Mouse (Mus musculus): ENCODE measurements around the gene Zfp952. TPM values are rescaled to one million over a fixed set of nuclear protein-coding genes. Genes with fewer than 3 reads are reported as not detected.
"Not testable (repeated sequence)": the region's sequence is repeated elsewhere in the genome, so short reads cannot be mapped to it uniquely, and the experiment has no call there.

Gene Zfp952
- polyA plus RNA-seq, 1 experiment from 2014 or later, result 22.1 TPM

DNA sequence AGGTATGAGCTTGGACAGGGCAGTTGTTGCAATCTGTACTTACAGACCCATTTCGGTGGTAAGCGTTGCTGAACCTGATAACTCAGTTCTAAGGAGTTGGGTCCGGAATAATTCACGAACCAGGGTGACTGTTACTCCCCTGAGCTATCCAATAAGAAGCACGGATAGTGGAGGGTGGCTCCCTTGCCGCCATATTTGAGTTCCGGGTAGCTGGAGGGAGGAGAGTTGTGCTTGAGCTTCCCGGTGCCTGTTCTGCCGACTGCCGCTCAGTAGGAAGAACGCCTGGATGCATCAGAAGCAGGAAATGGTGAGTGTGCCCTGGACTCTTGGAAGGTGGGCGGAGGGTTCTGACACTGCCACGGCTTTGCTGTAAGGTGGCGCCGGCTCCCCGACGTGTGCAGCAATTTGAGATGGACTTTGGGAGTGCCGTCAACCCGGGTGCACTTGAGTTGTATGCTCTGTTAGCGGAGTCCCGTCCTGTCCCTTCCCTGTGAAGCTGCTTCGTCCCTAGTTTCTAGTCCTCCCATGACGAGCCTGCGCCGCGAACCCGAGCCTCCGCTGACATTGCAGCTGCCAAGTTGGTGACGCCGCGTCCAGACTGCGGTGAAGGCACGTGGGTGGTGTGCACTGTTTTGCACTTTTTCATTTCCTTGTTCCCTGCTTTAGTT lies 27.2 kb upstream of the Zfp952 start, which contains the start of gene Zfp472:
Gene Zfp472 (plus strand): TSS at position 192 of the 668 bp plus-strand sequence.
- peaks cover 18% of the 10 kb centered on the region for H3K4me1 ChIP-seq (replicated peaks; ENCODE audit: control insufficient read depth, insufficient read depth, low read length)
- H3K36me3 ChIP-seq (ENCODE audit: control insufficient read depth, insufficient read depth), result no peaks in the 10 kb centered on the region
- H3K27ac ChIP-seq (ENCODE audit: low read length), result peak within 1 kb of the TSS; percentile 74
- peak within 1 kb of the TSS; percentile 84 for H3K4me2 ChIP-seq (ENCODE audit: low read length)
- H3K27me3 ChIP-seq (replicated peaks; ENCODE audit: control insufficient read depth, insufficient read depth, low read length), result no peaks in the 10 kb centered on the region
- H3K9ac ChIP-seq (replicated peaks; ENCODE audit: low read depth, low read length), result peak within 1 kb of the TSS; percentile 79
- peak; percentile 100 for ATAC-seq
- H3K9me3 ChIP-seq (ENCODE audit: control insufficient read depth, low read length), result no peaks in the 10 kb centered on the region
- WGBS, result under 1% methylated on average over 32 of the region's 33 CpGs
- peak within 1 kb of the TSS; percentile 93 for H3K4me3 ChIP-seq (replicated peaks; ENCODE audit: low read length)

DNA sequence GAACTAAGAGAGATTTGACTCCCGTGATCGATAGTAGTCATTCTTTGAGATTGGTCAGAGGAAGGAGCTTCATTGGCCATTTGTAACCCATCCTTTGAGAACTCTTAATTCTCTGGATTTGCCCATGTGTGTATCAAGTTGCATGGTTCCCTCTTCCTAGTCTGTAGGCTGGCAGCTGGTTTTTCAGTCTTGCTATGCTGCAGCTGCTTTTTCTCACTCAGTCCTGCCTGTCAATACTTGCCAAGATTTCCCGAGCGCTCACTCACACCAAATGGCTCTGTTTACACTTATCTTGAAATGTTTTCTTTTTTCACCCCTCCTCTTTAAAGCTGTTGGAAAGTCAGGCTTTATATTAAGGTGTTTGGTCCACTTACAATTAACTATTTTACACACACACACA lies 11.6 kb upstream of the Zfp952 start:
- WGBS, result 84% methylated on average over 4 of the region's 4 CpGs
- H3K27ac ChIP-seq (ENCODE audit: low read length), result no peak overlapping the region

DNA sequence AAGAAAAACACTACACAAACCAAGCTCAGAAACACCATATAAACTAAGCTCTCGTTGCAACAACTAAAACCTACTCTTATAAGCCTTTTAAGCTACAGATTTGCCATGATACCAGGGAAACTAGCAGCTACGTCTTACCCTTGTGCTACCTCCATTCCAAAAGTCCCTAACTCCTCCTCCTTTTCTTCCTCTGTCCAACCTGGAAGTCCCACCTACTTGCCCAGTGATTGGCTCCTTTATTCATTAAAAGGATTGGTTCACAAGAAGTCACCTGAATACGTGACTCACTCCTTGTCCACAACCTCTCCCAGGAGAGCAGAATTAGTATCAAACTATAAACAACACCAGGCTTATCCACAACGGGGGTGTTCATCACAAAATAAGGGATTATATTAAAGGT lies 6.6 kb upstream of the Zfp952 start:
- H3K9me3 ChIP-seq (ENCODE audit: control insufficient read depth, low read length), result no peaks in the 10 kb centered on the region
- WGBS, result 72% methylated on average over 4 of the region's 4 CpGs
- ATAC-seq, result no peak

More for the DNA sequence above, 11.6 kb upstream of the Zfp952 start:
- H3K9ac ChIP-seq (replicated peaks; ENCODE audit: low read depth, low read length), result no peak overlapping the region
- H3K4me1 ChIP-seq (replicated peaks; ENCODE audit: control insufficient read depth, insufficient read depth, low read length), result no peaks in the 10 kb centered on the region
- no peaks in the 10 kb centered on the region for H3K27me3 ChIP-seq (replicated peaks; ENCODE audit: control insufficient read depth, insufficient read depth, low read length)
- H3K4me2 ChIP-seq (ENCODE audit: low read length), result no peak overlapping the region
- peaks cover 24% of the 10 kb centered on the region for H3K36me3 ChIP-seq (ENCODE audit: control insufficient read depth, insufficient read depth)
- no peak for ATAC-seq
- H3K4me3 ChIP-seq (replicated peaks; ENCODE audit: low read length), result no peak overlapping the region
- H3K9me3 ChIP-seq (ENCODE audit: control insufficient read depth, low read length), result no peaks in the 10 kb centered on the region; the same call in 1 of the 2 replicates

DNA sequence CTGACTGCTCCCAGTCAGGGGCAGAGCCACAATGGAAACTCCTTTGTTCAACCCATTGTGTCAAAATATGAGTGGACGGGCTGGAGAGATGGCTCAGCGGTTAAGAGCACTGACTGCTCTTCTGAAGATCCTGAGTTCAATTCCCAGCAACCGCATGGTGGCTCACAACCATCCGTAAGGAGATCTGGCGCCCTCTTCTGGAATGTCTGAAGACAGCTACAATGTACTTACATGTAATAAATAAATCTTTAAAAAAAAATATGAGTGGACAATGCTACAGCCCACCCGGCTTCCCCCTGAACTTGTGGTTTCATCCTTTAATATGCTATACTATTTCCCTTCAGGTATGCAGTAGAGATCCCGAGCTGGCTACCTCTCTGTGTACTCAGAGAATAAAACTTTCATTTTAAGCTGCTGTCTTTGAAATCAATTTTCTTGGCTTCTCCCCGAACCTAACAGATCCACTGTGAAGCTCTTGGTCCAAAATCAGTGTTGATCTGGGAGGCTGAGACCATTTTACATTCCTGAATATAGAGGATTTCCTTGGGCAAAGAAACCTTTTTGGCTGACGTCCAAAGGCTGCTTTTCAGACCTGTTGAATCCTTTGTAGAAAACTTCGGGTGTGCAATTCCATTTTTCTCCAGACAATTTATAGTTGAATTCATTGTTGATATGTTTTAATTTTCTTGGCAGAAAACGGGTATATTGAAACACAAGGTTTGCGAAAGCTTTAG lies 797 bp upstream of the Zfp952 start:
- H3K27ac ChIP-seq (ENCODE audit: low read length), result peak overlapping the region; percentile 57; the same call in 1 of the 2 replicates

More for the DNA sequence above, 6.6 kb upstream of the Zfp952 start:
- H3K4me2 ChIP-seq (ENCODE audit: low read length), result no peak overlapping the region
- no peak overlapping the region for H3K4me3 ChIP-seq (replicated peaks; ENCODE audit: low read length)
- no peak overlapping the region for H3K27ac ChIP-seq (ENCODE audit: low read length)
- H3K36me3 ChIP-seq (ENCODE audit: control insufficient read depth, insufficient read depth), result no peaks in the 10 kb centered on the region
- no peaks in the 10 kb centered on the region for H3K4me1 ChIP-seq (replicated peaks; ENCODE audit: control insufficient read depth, insufficient read depth, low read length)
- no peak overlapping the region for H3K9ac ChIP-seq (replicated peaks; ENCODE audit: low read depth, low read length)
- no peaks in the 10 kb centered on the region for H3K27me3 ChIP-seq (replicated peaks; ENCODE audit: control insufficient read depth, insufficient read depth, low read length)

DNA sequence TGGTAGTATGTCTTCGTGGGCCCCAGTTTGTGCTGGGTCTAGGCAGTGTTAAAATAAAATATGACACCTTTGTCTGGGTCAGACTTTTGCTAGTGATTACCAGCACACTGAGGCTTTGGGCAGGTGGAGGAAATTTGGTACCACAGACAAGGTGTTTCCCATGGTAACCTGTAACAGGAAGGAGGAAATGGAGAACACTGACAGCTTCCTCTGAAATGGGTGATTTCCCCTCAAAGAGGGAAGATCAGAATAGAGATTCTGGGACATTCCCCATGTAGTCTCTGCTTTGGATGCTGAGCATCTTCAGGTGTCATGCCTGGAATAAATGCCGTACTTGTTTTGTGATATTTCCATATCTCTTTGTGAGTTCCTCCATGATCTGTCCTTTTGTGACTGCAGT lies 5.6 kb downstream of the Zfp952 start:
- Histone ChIP-seq H3K9me3 (ENCODE audit: control insufficient read depth, low read length) (peaks cover 9% of the 10 kb centered on the region), H3K4me1 (replicated peaks; ENCODE audit: control insufficient read depth, insufficient read depth, low read length) (peaks cover 8% of the 10 kb centered on the region), H3K27me3 (replicated peaks; ENCODE audit: control insufficient read depth, insufficient read depth, low read length) (no peaks in the 10 kb centered on the region), H3K4me2 (ENCODE audit: low read length) (no peak overlapping the region), H3K27ac (ENCODE audit: low read length) (no peak overlapping the region), H3K36me3 (ENCODE audit: control insufficient read depth, insufficient read depth) (peaks cover 24% of the 10 kb centered on the region), H3K9ac (replicated peaks; ENCODE audit: low read depth, low read length) (no peak overlapping the region), H3K4me3 (replicated peaks; ENCODE audit: low read length) (no peak overlapping the region)
- no peak for ATAC-seq
- WGBS, result 96% methylated on average over 2 of the region's 2 CpGs

More for the DNA sequence above, 797 bp upstream of the Zfp952 start:
- Histone ChIP-seq H3K9ac (replicated peaks; ENCODE audit: low read depth, low read length) (no peak overlapping the region; the same call in 1 of the 2 replicates), H3K36me3 (ENCODE audit: control insufficient read depth, insufficient read depth) (peaks cover 3% of the 10 kb centered on the region), H3K4me1 (replicated peaks; ENCODE audit: control insufficient read depth, insufficient read depth, low read length) (peaks cover 14% of the 10 kb centered on the region), H3K9me3 (ENCODE audit: control insufficient read depth, low read length) (no peaks in the 10 kb centered on the region), H3K4me3 (replicated peaks; ENCODE audit: low read length) (peak overlapping the region; percentile 77), H3K4me2 (ENCODE audit: low read length) (peak overlapping the region; percentile 70), H3K27me3 (replicated peaks; ENCODE audit: control insufficient read depth, insufficient read depth, low read length) (no peaks in the 10 kb centered on the region)
- WGBS, result 57% methylated on average over 12 of the region's 12 CpGs
- no peak for ATAC-seq

DNA sequence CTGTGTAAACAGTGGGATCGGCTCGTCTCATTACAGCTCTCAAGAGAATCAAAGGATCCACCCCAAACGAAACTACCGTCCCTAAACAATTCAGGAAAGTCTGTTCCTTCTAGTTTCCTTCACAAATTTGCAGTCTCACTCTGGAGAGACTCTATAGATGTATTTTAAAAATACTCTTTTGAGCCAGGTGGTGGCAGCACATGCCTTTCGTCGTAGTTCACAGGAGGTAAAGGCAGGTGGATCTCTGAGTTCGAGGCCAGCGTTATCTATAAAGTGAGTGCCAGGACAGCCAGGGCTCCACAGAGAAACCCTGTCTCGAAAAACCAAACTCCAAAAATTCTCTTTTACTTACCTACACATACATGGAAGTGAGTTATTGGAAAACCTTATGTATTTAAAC lies 15.4 kb downstream of the Zfp952 start:
- Histone ChIP-seq H3K4me1 (replicated peaks; ENCODE audit: control insufficient read depth, insufficient read depth, low read length) (no peaks in the 10 kb centered on the region), H3K27me3 (replicated peaks; ENCODE audit: control insufficient read depth, insufficient read depth, low read length) (no peaks in the 10 kb centered on the region), H3K9me3 (ENCODE audit: control insufficient read depth, low read length) (peaks cover 5% of the 10 kb centered on the region), H3K4me3 (replicated peaks; ENCODE audit: low read length) (no peak overlapping the region), H3K4me2 (ENCODE audit: low read length) (no peak overlapping the region), H3K36me3 (ENCODE audit: control insufficient read depth, insufficient read depth) (peaks cover 24% of the 10 kb centered on the region), H3K27ac (ENCODE audit: low read length) (no peak overlapping the region), H3K9ac (replicated peaks; ENCODE audit: low read depth, low read length) (no peak overlapping the region)
- WGBS, result 52% methylated on average over 9 of the region's 9 CpGs
- ATAC-seq, result no peak

DNA sequence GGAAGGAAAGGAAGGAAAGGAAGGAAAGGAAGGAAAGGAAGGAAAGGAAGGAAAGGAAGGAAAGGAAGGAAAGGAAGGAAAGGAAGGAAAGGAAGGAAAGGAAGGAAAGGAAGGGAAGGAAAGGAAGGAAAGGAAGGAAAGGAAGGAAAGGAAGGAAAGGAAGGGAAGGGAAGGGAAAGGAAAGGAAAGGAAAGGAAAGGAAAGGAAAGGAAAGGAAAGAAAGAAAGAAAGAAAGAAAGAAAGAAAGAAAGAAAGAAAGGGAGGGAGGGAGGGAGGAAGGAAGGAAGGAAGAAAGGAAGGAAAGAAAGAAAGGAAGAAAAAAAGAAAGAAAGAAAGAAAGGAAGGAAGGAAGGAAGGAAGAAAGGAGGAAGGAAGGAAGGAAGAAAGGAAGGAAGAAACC lies 27.5 kb downstream of the Zfp952 start:
- peaks cover 63% of the 10 kb centered on the region for H3K9me3 ChIP-seq (ENCODE audit: control insufficient read depth, low read length)
- not testable (repeated sequence) for H3K27me3 ChIP-seq (replicated peaks; ENCODE audit: control insufficient read depth, insufficient read depth, low read length); ATAC-seq; H3K4me1 ChIP-seq (replicated peaks; ENCODE audit: control insufficient read depth, insufficient read depth, low read length); H3K4me3 ChIP-seq (replicated peaks; ENCODE audit: low read length); H3K9ac ChIP-seq (replicated peaks; ENCODE audit: low read depth, low read length); H3K27ac ChIP-seq (ENCODE audit: low read length); H3K4me2 ChIP-seq (ENCODE audit: low read length)
- H3K36me3 ChIP-seq (ENCODE audit: control insufficient read depth, insufficient read depth), result peaks cover 50% of the 10 kb centered on the region

DNA sequence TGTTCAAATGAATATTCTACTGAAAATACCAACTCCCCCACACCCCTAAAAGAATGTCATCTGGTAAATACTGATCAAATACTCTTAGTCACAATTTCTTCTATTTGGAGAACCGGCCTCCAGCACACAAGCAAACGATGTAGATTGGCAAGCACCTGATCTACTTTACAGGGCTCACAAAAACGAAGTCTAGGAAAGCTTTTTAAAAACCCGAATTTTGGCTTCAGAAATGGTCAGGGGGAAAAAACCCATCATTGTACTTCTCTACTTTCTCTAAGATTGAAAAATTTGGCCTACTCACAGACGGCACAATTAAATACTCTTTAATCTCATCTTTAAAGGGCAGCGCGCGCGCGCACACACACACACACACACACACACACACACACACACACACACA lies 39.4 kb downstream of the Zfp952 start:
- no peak overlapping the region; the same call in 1 of the 2 replicates for H3K27ac ChIP-seq (ENCODE audit: low read length)
- H3K9me3 ChIP-seq (ENCODE audit: control insufficient read depth, low read length), result peaks cover 3% of the 10 kb centered on the region; the same call in 1 of the 2 replicates
- no peaks in the 10 kb centered on the region for H3K27me3 ChIP-seq (replicated peaks; ENCODE audit: control insufficient read depth, insufficient read depth, low read length)
- H3K4me1 ChIP-seq (replicated peaks; ENCODE audit: control insufficient read depth, insufficient read depth, low read length), result peaks cover 11% of the 10 kb centered on the region; the same call in 1 of the 2 replicates
- ATAC-seq, result no peak
- H3K9ac ChIP-seq (replicated peaks; ENCODE audit: low read depth, low read length), result no peak overlapping the region
- H3K4me3 ChIP-seq (replicated peaks; ENCODE audit: low read length), result peak overlapping the region; percentile 78
- H3K4me2 ChIP-seq (ENCODE audit: low read length), result peak overlapping the region; percentile 59
- H3K36me3 ChIP-seq (ENCODE audit: control insufficient read depth, insufficient read depth), result no peaks in the 10 kb centered on the region
- 8% methylated on average over 10 of the region's 10 CpGs for WGBS
